Mouse (Mus musculus): ENCODE measurements around the gene Zfyve19.

Zfyve19 gene

DNA sequence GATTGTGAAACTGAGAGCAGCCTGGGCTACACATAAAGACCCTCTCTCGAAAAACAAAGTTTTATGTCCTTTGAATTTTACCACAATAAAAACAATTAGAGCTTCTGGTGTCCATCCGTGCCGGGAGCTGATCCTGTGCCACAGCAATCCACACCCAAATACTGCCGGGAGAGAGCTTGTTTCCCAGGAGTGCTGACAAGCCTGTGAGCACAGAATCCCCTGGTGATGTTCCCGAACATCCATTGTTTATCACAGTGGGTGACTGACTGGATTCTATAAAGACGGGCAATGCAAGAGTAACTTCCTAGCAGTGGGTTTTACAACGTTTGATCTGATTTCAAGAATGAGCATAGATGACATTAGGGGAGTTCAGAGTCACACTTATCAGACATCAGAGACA lies 46.6 kb downstream of the Zfyve19 start:
- DNase-seq (ENCODE audit: low read depth): no peak

DNA sequence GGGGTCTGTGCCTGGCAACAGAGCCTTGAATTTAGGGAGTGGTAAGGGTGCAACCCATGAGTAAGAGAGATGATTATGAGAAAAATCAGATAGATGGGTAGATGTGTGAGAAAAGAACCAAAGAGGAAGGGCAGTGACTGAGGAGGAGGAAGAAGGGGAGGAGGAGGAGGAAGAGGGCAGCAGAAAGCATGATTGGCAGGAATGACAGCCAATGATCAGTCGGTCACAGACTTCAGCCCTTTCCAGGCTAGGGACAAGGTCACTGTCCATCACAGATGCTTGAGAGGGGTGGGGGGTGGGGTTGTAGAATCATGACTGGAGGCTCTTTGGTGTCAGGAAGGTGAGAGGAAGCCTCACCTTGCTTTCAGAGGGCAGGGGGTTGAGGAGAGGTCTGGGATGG lies 52.1 kb downstream of the Zfyve19 start:
- no peak for DNase-seq (ENCODE audit: low read depth)

- DNase-seq (ENCODE audit: low read depth): no peak
These were observed 52.9 kb downstream of the Zfyve19 start for GRCm38 (mm10) chr2:119261326-119261725.

GRCm38 (mm10) chr2:119262978-119263377 lies 54.6 kb downstream of the Zfyve19 start:
- no peak for DNase-seq (ENCODE audit: low read depth)

GRCm38 (mm10) chr2:119263813-119264212 lies 55.4 kb downstream of the Zfyve19 start:
- no peak for DNase-seq (ENCODE audit: low read depth)
